Mouse (Mus musculus) lung, embryonic 15.5 days (tissue): ENCODE data around the gene Adam19. TPM values are rescaled to one million over a fixed set of nuclear protein-coding genes. Genes with fewer than 3 reads are reported as not detected.

ENCODE experiments used
- ATAC-seq: fragments of 200-750 bp; cut with Nextera tagmentation; 2 replicates; pipeline ENCODE4 v1.8.0; 2017; ENCODE audit warnings: moderate number of reproducible peaks, borderline replicate concordance; ENCODE audit not compliant: low FRiP score, low TSS enrichment; ENCODE audit errors: extremely low read depth
- H3K27ac ChIP-seq: fragments of 300-500 bp; sonication (generic); 2 replicates; pipeline ENCODE4 v1.5.1; 2015; ENCODE audit warnings: moderate library complexity, mild to moderate bottlenecking, inconsistent platforms
- H3K27me3 ChIP-seq: fragments of 300-500 bp; sonication (generic); 2 replicates; pipeline ENCODE4 v1.6.1; 2015; ENCODE audit warnings: inconsistent platforms
- H3K36me3 ChIP-seq: fragments of 300-500 bp; sonication (generic); 2 replicates; pipeline ENCODE4 v1.6.1; 2015; ENCODE audit warnings: inconsistent platforms
- H3K4me1 ChIP-seq: fragments of 300-500 bp; sonication (generic); 2 replicates; pipeline ENCODE4 v1.6.1; 2015; ENCODE audit warnings: inconsistent platforms
- H3K4me2 ChIP-seq: fragments of 300-500 bp; sonication (generic); 2 replicates; pipeline ENCODE4 v1.6.1; 2015; ENCODE audit warnings: inconsistent platforms, mild to moderate bottlenecking, moderate library complexity
- H3K4me3 ChIP-seq: fragments of 300-500 bp; sonication (generic); 2 replicates; pipeline ENCODE4 v1.5.1; 2015; ENCODE audit warnings: mild to moderate bottlenecking, inconsistent platforms
- H3K9ac ChIP-seq: fragments of 300-500 bp; sonication (generic); 2 replicates; pipeline ENCODE4 v1.6.1; 2015; ENCODE audit warnings: inconsistent platforms
- H3K9me3 ChIP-seq: fragments of 300-500 bp; sonication (generic); 2 replicates; pipeline ENCODE4 v1.6.1; 2016; ENCODE audit warnings: inconsistent platforms
- WGBS: fragments of 180-500 bp; shearing (Covaris S2); methylation state at CpG from one replicate; pipeline ENCODE4 v1.1.7; 2015; 5-methylcytosine and 5-hydroxymethylcytosine counted together
- polyA plus RNA-seq: library from polyadenylated mRNA; unstranded; fragments of >200 nt; fragmentation: Nextera tagmentation; extraction: Ambion mirVana; gene quantifications from 2 replicates; pipeline ENCODE4 v1.2.1, GENCODE M21; 2015

The Adam19 gene
- polyA plus RNA-seq, 1 experiment from 2014 or later: 23.4 TPM

DNA sequence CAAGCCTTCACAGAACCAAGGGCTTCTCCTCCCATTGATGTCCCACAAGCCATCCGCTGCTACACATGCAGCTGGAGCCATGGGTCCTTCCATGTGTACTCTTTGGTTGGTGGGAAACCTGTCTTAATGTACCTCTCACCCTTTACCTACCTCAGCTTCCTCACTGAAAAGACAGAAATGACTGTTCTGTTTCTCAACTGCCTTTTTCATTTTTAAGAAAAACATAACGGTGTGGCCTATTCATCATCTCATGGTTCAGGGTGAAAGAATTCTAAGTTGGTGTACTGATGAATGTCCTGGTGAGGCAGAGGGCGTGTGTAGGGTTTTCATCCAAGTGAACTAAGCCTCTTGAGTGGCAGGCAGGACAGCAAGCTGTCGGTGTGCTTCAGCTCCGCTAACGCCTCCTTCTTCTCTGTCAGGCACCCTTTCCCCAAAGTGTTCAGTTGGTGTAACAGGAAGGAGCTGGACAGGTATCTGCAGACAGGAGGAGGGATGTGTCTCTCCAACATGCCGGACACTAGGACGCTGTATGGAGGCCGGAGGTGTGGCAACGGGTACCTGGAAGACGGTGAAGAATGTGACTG is 71.1 kb downstream of the Adam19 start:
- no peak overlapping the region for H3K4me3 ChIP-seq
- H3K27ac ChIP-seq: no peak overlapping the region; the same call in 1 of the 2 replicates
- WGBS: 82% methylated on average over 11 of the region's 11 CpGs
- H3K4me1 ChIP-seq: no peaks in the 10 kb centered on the region
- no peak overlapping the region for H3K9ac ChIP-seq
- no peaks in the 10 kb centered on the region for H3K27me3 ChIP-seq
- no peak overlapping the region for H3K4me2 ChIP-seq
- no peak for ATAC-seq
- H3K36me3 ChIP-seq: peaks cover 49% of the 10 kb centered on the region
- no peaks in the 10 kb centered on the region for H3K9me3 ChIP-seq

DNA sequence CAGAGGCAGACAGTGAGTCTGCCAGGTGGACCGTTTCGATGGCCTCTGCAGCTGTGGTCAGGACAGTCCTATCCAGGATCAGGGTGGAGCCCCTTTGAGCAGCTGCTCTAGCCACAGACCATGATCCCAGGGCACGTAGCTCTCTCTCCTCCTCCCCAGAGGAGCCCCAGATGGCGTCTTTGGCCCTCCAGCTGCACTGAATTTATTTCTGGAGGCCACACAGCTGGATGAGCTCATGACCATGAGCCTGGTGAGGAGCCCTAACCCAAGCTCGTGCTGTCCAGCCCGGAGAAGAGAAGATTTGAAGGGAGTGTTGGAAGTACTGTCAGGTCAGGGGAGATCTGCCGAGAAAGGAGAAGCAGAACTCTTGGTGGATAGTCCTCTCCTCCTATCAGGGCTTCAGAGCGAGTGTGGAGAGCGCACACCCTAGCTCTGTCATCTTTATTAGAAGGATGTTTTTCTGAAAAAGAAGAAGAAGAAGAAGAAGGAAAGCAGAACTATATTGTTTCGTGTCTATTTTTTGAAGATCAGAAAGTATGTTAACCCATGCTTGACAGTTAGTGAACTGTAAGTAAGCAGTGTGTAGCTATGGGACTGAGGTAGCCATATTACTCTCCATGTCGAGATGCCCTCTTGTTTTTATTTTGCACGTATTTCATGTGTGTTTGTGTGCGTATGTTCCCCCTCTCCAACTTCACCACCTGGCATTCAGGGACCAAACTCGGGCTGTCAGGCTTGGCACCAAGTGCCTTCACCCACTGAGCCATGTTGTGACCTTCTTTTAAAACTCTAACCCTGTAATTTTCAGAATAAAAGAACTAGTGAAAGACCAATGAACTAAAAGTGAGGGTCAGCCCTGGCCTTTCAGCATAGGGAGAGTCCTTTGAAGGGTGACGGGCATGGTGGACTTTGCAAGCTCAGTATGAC is 72.1 kb downstream of the Adam19 start:
- 74% methylated on average over 15 of the region's 15 CpGs for WGBS
- Histone ChIP-seq H3K4me3 (no peak overlapping the region), H3K4me2 (no peak overlapping the region), H3K36me3 (peaks cover 43% of the 10 kb centered on the region), H3K9me3 (no peaks in the 10 kb centered on the region), H3K27me3 (no peaks in the 10 kb centered on the region), H3K27ac (no peak overlapping the region), H3K4me1 (no peaks in the 10 kb centered on the region), H3K9ac (no peak overlapping the region)
- ATAC-seq: no peak

- H3K9me3 ChIP-seq: no peaks in the 10 kb centered on the region
- no peak for ATAC-seq
These were observed 72.8 kb downstream of the Adam19 start for GRCm38 (mm10) chr11:46128548-46128945.

GRCm38 (mm10) chr11:46131022-46131986 is 75.5 kb downstream of the Adam19 start:
- Histone ChIP-seq H3K27ac (no peak overlapping the region), H3K4me2 (no peak overlapping the region), H3K4me1 (no peaks in the 10 kb centered on the region), H3K9ac (no peak overlapping the region), H3K27me3 (no peaks in the 10 kb centered on the region), H3K36me3 (peaks cover 55% of the 10 kb centered on the region), H3K4me3 (no peak overlapping the region), H3K9me3 (no peaks in the 10 kb centered on the region)
- WGBS: 82% methylated on average over 17 of the region's 17 CpGs
- no peak for ATAC-seq

More at GRCm38 (mm10) chr11:46128548-46128945, 72.8 kb downstream of the Adam19 start:
- Histone ChIP-seq H3K4me3 (no peak overlapping the region), H3K9ac (no peak overlapping the region), H3K27ac (no peak overlapping the region), H3K36me3 (peaks cover 42% of the 10 kb centered on the region), H3K4me2 (no peak overlapping the region), H3K27me3 (no peaks in the 10 kb centered on the region), H3K4me1 (no peaks in the 10 kb centered on the region)
- 66% methylated on average over 9 of the region's 9 CpGs for WGBS

GRCm38 (mm10) chr11:46134899-46135298 is 79.1 kb downstream of the Adam19 start:
- Histone ChIP-seq H3K27me3 (no peaks in the 10 kb centered on the region), H3K9me3 (no peaks in the 10 kb centered on the region), H3K4me2 (no peak overlapping the region), H3K4me1 (no peaks in the 10 kb centered on the region), H3K4me3 (no peak overlapping the region), H3K27ac (no peak overlapping the region), H3K9ac (no peak overlapping the region), H3K36me3 (peaks cover 62% of the 10 kb centered on the region)
- no peak for ATAC-seq
- 93% methylated on average over 2 of the region's 2 CpGs for WGBS

- Histone ChIP-seq H3K4me3 (no peak overlapping the region), H3K4me1 (no peaks in the 10 kb centered on the region), H3K9ac (no peak overlapping the region), H3K9me3 (no peaks in the 10 kb centered on the region), H3K27ac (no peak overlapping the region), H3K27me3 (no peaks in the 10 kb centered on the region), H3K4me2 (no peak overlapping the region), H3K36me3 (peaks cover 60% of the 10 kb centered on the region)
- no peak for ATAC-seq
- WGBS: 67% methylated on average over 6 of the region's 6 CpGs
These were observed 87.5 kb downstream of the Adam19 start for GRCm38 (mm10) chr11:46143342-46143741.

- H3K9me3 ChIP-seq: no peaks in the 10 kb centered on the region
- WGBS: 84% methylated on average over 11 of the region's 11 CpGs
- H3K9ac ChIP-seq: no peak overlapping the region
- H3K27ac ChIP-seq: no peak overlapping the region
- no peaks in the 10 kb centered on the region for H3K27me3 ChIP-seq
- peaks cover 44% of the 10 kb centered on the region for H3K36me3 ChIP-seq
- no peak overlapping the region for H3K4me3 ChIP-seq
- H3K4me1 ChIP-seq: no peaks in the 10 kb centered on the region
- H3K4me2 ChIP-seq: no peak overlapping the region
- ATAC-seq: no peak
These were observed 89.5 kb downstream of the Adam19 start for GRCm38 (mm10) chr11:46145163-46145875.

GRCm38 (mm10) chr11:46146619-46147018 is 90.8 kb downstream of the Adam19 start:
- no peak overlapping the region for H3K4me2 ChIP-seq
- H3K36me3 ChIP-seq: peaks cover 32% of the 10 kb centered on the region
- no peaks in the 10 kb centered on the region for H3K27me3 ChIP-seq
- H3K9ac ChIP-seq: no peak overlapping the region
- H3K4me3 ChIP-seq: no peak overlapping the region
- no peaks in the 10 kb centered on the region for H3K4me1 ChIP-seq
- no peak for ATAC-seq
- H3K27ac ChIP-seq: no peak overlapping the region
- WGBS: 87% methylated on average over 5 of the region's 5 CpGs
- no peaks in the 10 kb centered on the region for H3K9me3 ChIP-seq

DNA sequence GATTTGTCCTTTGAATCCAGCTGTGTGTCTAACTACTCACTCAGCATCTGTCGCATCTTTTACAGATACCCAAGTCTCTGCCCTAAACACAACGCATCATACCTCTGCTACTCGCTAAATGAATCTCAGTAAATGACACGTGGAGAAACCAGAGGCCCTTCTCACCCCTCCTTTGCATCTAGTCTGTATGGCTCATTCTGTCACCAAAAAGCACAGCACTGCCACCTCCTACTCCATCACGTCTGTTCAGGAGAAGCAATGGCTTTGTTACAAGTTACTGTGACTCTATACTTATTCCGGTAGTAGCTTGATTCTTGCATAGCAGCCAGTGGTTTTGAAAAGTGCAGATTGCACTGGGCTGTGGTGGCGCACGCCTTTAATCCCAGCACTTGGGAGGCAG is 101.2 kb downstream of the Adam19 start:
- Histone ChIP-seq H3K27me3 (no peaks in the 10 kb centered on the region), H3K27ac (no peak overlapping the region), H3K4me3 (no peak overlapping the region), H3K9ac (no peak overlapping the region), H3K4me2 (no peak overlapping the region), H3K9me3 (no peaks in the 10 kb centered on the region), H3K4me1 (no peaks in the 10 kb centered on the region), H3K36me3 (no peaks in the 10 kb centered on the region)
- no peak for ATAC-seq
- 83% methylated on average over 8 of the region's 8 CpGs for WGBS

GRCm38 (mm10) chr11:46157462-46157861 is 101.7 kb downstream of the Adam19 start:
- H3K9ac ChIP-seq: no peak overlapping the region
- no peaks in the 10 kb centered on the region for H3K27me3 ChIP-seq
- H3K9me3 ChIP-seq: no peaks in the 10 kb centered on the region
- no peak for ATAC-seq
- no peaks in the 10 kb centered on the region for H3K36me3 ChIP-seq
- H3K27ac ChIP-seq: no peak overlapping the region
- H3K4me3 ChIP-seq: no peak overlapping the region
- no peak overlapping the region for H3K4me2 ChIP-seq
- no peaks in the 10 kb centered on the region for H3K4me1 ChIP-seq
